Mouse (Mus musculus) liver, adult 2 months (tissue): ENCODE data around the gene Casp8. TPM values are rescaled to one million over a fixed set of nuclear protein-coding genes. Genes with fewer than 3 reads are reported as not detected.
"Not testable (repeated sequence)": the region's sequence is repeated elsewhere in the genome, so short reads cannot be mapped to it uniquely, and the experiment has no call there.

Experiments
- DNase-seq: peaks from one replicate; pipeline ENCODE4 v3.0.0-alpha.2; 2011; ENCODE audit warnings: low read depth, low spot score; ENCODE audit errors: extremely low read depth
- H3K27ac ChIP-seq: fragments of 200-500 bp; replicated peaks from 2 replicates; pipeline ENCODE4 v1.5.1; 2012; ENCODE audit warnings: low read depth, mild to moderate bottlenecking, control low read depth, inconsistent platforms, low read length; ENCODE audit not compliant: insufficient read depth
- H3K27me3 ChIP-seq: fragments of 200-500 bp; 2 replicates; pipeline ENCODE4 v1.6.1; 2012; ENCODE audit warnings: mild to moderate bottlenecking, moderate library complexity, low read length, inconsistent platforms; ENCODE audit not compliant: control insufficient read depth, insufficient read depth
- H3K36me3 ChIP-seq: fragments of 200-500 bp; 2 replicates; pipeline ENCODE4 v1.6.1; 2012; ENCODE audit warnings: low read length, inconsistent platforms; ENCODE audit not compliant: control insufficient read depth, insufficient read depth
- H3K4me1 ChIP-seq: fragments of 200-500 bp; 2 replicates; pipeline ENCODE4 v1.6.1; 2011; ENCODE audit warnings: low read length; ENCODE audit not compliant: control insufficient read depth, insufficient read depth
- H3K4me3 ChIP-seq: fragments of 200-500 bp; 2 replicates; pipeline ENCODE4 v1.5.1; 2011; ENCODE audit warnings: low read depth, mild to moderate bottlenecking, control low read depth, low read length, moderate library complexity; ENCODE audit not compliant: insufficient read depth
- H3K79me2 ChIP-seq: fragments of 200-500 bp; 2 replicates; pipeline ENCODE4 v1.6.1; 2012; ENCODE audit warnings: inconsistent platforms, mild to moderate bottlenecking, low read length, moderate library complexity; ENCODE audit not compliant: control insufficient read depth, insufficient read depth
- H3K9ac ChIP-seq: fragments of 200-500 bp; 2 replicates; pipeline ENCODE4 v1.6.1; 2012; ENCODE audit warnings: low read depth, mild to moderate bottlenecking, control low read depth, inconsistent platforms, low read length
- CTCF ChIP-seq: fragments of 200-500 bp; IDR thresholded peaks from 2 replicates; pipeline ENCODE4 v1.5.1; 2011; ENCODE audit warnings: low read depth, low read length, control low read depth
- POLR2A ChIP-seq: fragments of 200-500 bp; IDR thresholded peaks from 2 replicates; pipeline ENCODE4 v1.6.1; 2011; ENCODE audit warnings: low read length, control low read depth; ENCODE audit not compliant: insufficient read depth; ENCODE audit errors: extremely low read depth
- WGBS: fragments of 180-500 bp; shearing (Covaris S2); methylation state at CpG from one replicate; pipeline ENCODE4 v1.1.7; 2018; 5-methylcytosine and 5-hydroxymethylcytosine counted together
- polyA plus RNA-seq: library from polyadenylated mRNA; depleted of rRNA; stranded (reverse); fragments of >200 nt; gene quantifications from 2 replicates; pipeline ENCODE4 v1.2.3, GENCODE M21; 2012
- total RNA-seq: library from RNA; depleted of rRNA; stranded (reverse); fragments of >200 nt; gene quantifications from 2 replicates; pipeline ENCODE4 v1.2.3, GENCODE M21; 2014

Gene Casp8
- total and polyA plus RNA-seq, 2 experiments = 3.9 to 20.1 TPM

GRCm38 (mm10) chr1:58788410-58788809 lies 6.8 kb upstream of the Casp8 start:
- Histone ChIP-seq H3K4me1 (no peaks in the 10 kb centered on the region), H3K4me3 (no peak overlapping the region), H3K79me2 (no peaks in the 10 kb centered on the region), H3K36me3 (no peaks in the 10 kb centered on the region), H3K9ac (no peak overlapping the region), H3K27ac (no peak overlapping the region), H3K27me3 (no peaks in the 10 kb centered on the region)
- TF ChIP-seq POLR2A (no peak), CTCF (no peak)
- 97% methylated on average over 4 of the region's 4 CpGs for WGBS
- no peak for DNase-seq

- H3K9ac ChIP-seq = peak overlapping the region; percentile 54
- no peaks in the 10 kb centered on the region for H3K27me3 ChIP-seq
- 34% methylated on average over 2 of the region's 2 CpGs for WGBS
- peak overlapping the region; percentile 95 for H3K4me3 ChIP-seq
- H3K36me3 ChIP-seq = peaks cover 6% of the 10 kb centered on the region; the same call in 1 of the 2 replicates
- H3K4me1 ChIP-seq = peaks cover 11% of the 10 kb centered on the region
- no peak for TF ChIP-seq CTCF
- no peak for TF ChIP-seq POLR2A
- no peak for DNase-seq
- H3K27ac ChIP-seq = peak overlapping the region; percentile 97
- H3K79me2 ChIP-seq = peaks cover 15% of the 10 kb centered on the region; the same call in 1 of the 2 replicates
These were observed 469 bp upstream of the Casp8 start for GRCm38 (mm10) chr1:58794705-58795104.

DNA sequence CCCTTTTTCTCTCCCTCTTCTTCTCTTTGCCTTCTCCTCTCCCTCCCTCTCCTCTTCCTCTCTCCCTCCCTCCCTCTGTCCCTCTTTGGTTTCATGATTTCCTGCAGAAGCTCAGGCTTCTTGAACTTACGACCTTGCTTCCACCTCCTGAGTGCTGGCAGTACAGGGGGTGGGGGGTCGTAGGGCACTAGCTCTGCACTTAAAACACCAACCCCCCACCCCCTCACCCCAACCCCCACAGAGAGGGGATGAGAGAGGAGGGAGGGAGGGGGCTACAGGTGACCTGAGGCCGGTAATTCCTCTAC lies 837 bp downstream of the Casp8 start:
- no peaks in the 10 kb centered on the region for H3K27me3 ChIP-seq
- TF ChIP-seq CTCF = no peak
- TF ChIP-seq POLR2A = no peak
- DNase-seq = no peak
- peaks cover 11% of the 10 kb centered on the region for H3K4me1 ChIP-seq
- peak overlapping the region; percentile 95 for H3K4me3 ChIP-seq
- H3K9ac ChIP-seq = peak overlapping the region; percentile 92
- 0% methylated on average over 3 of the region's 3 CpGs for WGBS
- peaks cover 6% of the 10 kb centered on the region; the same call in 1 of the 2 replicates for H3K36me3 ChIP-seq
- peak overlapping the region; percentile 97 for H3K27ac ChIP-seq
- H3K79me2 ChIP-seq = peaks cover 15% of the 10 kb centered on the region; the same call in 1 of the 2 replicates

GRCm38 (mm10) chr1:58796853-58797252 lies 1.7 kb downstream of the Casp8 start:
- peaks cover 6% of the 10 kb centered on the region; the same call in 1 of the 2 replicates for H3K36me3 ChIP-seq
- H3K27me3 ChIP-seq = no peaks in the 10 kb centered on the region
- H3K4me3 ChIP-seq = no peak overlapping the region
- WGBS = 17% methylated on average over 4 of the region's 4 CpGs
- peak overlapping the region; percentile 64 for H3K9ac ChIP-seq
- no peak for DNase-seq
- H3K4me1 ChIP-seq = peaks cover 11% of the 10 kb centered on the region
- no peak for TF ChIP-seq POLR2A
- no peak for TF ChIP-seq CTCF
- peaks cover 16% of the 10 kb centered on the region; the same call in 1 of the 2 replicates for H3K79me2 ChIP-seq
- 0 out of 2 replicates have a peak overlapping the region, but pooled peaks have one; percentile 23 for H3K27ac ChIP-seq

DNA sequence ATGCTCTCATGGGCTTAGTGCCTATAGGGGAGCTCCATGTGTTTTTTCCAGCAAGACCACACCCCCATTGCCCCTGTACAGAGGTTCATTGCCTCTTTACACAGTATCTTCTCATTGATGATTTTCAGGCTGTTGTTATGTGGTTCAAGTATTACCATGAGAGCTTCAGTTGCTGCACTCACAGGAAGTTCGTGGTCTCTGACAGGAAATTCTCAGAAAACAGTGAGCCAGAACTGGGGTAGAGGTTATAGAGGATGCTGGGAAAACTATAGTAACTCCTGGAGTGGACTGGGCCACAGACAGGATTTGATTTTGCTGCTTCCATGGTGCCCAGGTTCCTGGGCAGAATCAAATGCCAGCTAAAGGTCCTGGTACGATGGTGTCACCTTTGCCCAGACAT lies 2.2 kb downstream of the Casp8 start:
- peaks cover 6% of the 10 kb centered on the region; the same call in 1 of the 2 replicates for H3K36me3 ChIP-seq
- H3K4me3 ChIP-seq = no peak overlapping the region; the same call in 1 of the 2 replicates
- no peak for DNase-seq
- H3K79me2 ChIP-seq = peaks cover 17% of the 10 kb centered on the region; the same call in 1 of the 2 replicates
- peak overlapping the region; percentile 27 for H3K27ac ChIP-seq
- no peaks in the 10 kb centered on the region for H3K27me3 ChIP-seq
- no peak overlapping the region for H3K9ac ChIP-seq
- WGBS = 4% methylated on average over 2 of the region's 2 CpGs
- TF ChIP-seq POLR2A (no peak), CTCF (no peak)
- peaks cover 11% of the 10 kb centered on the region for H3K4me1 ChIP-seq

DNA sequence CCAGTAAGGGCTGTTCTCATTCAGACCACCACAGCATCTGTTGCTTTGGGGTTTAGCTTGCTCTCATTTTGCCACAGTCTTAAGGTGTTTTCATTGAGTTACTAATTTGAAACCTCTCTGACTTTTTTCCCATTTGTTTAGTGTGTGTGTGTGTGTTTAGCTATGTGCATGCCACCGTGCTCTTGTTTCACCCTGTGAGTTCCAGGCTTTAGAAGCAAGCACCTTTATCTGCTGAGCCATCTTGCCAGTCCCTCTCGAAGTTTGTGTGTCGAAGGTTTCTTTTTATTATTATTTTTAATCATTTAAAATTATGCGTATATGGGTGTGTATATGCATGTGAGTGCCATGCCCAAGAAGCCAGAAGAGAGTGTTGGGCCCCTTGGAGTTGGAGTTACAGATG lies 3.7 kb downstream of the Casp8 start:
- peaks cover 6% of the 10 kb centered on the region; the same call in 1 of the 2 replicates for H3K36me3 ChIP-seq
- TF ChIP-seq CTCF (no peak), POLR2A (no peak)
- WGBS = 96% methylated on average over 4 of the region's 4 CpGs

DNA sequence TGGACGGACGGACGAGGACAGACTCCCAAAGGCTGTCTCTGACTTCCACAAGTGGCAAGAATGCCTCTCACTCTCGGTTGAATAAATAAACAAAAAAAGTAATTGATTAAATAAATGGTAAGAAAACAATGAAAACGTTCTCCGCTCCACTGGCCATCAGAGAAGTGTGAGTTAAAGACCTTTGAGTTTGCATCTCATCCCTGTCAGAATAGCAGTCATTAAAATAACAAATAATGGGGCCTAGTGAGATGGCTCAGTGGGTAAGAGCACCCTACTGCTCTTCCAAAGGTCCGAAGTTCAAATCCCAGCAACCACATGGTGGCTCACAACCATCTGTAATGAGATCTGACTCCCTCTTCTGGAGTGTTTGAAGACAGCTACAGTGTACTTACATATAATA lies 5.5 kb downstream of the Casp8 start:
- H3K27ac ChIP-seq, H3K4me3 ChIP-seq, DNase-seq, H3K36me3 ChIP-seq, H3K4me1 ChIP-seq, H3K27me3 ChIP-seq, H3K9ac ChIP-seq: not testable (repeated sequence)
- peaks cover 30% of the 10 kb centered on the region for H3K79me2 ChIP-seq
- 84% methylated on average over 7 of the region's 7 CpGs for WGBS

More for the DNA sequence above, 3.7 kb downstream of the Casp8 start:
- Histone ChIP-seq H3K27me3 (no peaks in the 10 kb centered on the region), H3K4me1 (peaks cover 11% of the 10 kb centered on the region), H3K79me2 (peaks cover 24% of the 10 kb centered on the region; the same call in 1 of the 2 replicates), H3K9ac (no peak overlapping the region), H3K4me3 (no peak overlapping the region), H3K27ac (no peak overlapping the region)
- no peak for DNase-seq
